Mouse (Mus musculus): ENCODE results near the gene Gmppb.

The Gmppb gene

DNA sequence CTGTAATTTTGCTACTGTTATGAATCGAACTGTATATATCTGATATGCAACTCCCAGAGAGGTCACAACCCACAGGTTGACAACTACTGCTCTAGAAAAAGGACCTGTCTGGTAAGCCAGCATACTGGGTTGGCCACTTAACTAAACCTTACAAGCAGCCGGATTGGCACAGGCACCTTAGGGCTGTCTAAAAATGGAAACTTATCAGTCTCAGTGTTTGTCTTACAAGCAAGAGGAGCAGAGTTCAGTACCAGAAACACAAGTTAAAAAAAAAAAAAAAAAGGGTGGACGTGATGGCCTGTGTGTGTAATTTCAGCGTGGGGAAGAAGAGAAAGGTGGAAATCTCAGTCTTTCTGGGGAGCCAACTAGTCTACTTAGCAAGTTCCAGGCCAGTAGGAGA lies 22.8 kb downstream of the Gmppb start:
- CTCF ChIA-PET = no interaction called here

DNA sequence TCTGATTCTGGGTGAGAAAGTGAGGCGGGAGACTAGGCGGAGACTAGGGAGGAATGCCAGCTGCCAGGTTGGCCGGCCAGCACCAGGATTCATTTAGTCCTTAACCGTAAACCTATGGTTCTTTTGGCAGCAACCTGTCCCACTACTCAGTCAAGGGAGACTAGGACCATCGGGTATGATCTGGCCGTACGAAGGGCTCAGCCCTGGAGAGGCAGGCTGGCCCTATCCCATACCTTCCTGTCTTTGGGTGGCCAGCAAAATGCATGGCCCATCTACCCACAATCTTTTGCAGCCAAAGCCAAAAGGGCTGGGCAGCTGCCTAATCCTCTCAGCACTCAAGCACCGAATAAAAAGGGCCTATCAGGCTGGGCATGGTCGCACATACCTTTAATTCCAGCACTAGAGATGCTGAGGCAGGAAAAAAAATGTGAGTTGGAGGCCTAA lies 23.5 kb downstream of the Gmppb start:
- CTCF ChIA-PET = no interaction called here

DNA sequence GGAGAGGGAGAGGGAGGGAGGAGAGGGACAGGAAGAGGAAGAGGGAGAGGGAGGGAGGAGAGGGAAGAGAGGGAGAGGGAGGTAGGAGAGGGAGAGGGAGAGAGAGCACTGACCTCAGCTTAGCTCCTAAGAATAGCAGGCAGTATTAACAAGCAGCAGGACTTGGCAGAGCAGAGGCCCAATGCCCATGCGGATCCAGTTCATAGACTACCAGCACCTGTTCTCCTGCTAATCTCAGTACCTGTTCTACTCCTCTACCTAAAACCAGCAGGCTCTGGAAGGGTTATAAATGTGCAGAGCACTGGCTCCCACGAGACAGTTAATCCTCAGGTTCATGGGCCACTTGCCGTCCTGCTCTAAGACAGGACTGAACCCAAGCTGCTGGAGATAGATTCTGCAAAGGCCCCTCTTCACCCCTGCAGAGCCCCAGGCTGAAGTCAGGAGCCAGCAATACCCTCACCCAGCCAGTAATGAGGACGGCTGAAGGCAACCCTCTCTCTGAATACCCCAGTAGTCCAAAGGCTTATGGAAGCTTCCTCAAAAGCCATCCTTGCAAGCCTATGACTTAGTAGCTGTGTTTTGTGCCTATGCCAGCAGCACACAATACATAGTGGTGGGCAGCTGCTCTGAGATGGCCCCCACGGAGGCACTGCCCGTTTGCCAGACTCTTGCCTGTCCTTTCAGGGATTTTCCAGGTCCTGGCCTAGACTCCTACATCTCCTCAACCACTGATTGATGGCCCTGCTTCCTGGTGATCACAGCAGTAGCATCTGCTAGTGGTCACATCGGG lies 24.3 kb downstream of the Gmppb start:
- CTCF ChIA-PET = no interaction called here

- CTCF ChIA-PET = no interaction called here
These were observed 31.1 kb downstream of the Gmppb start, which contains the start of gene Mst1 for GRCm38 (mm10) chr9:108080168-108080567. TSS of gene Mst1 (plus strand) at chr9:108080436.

- CTCF ChIA-PET = no interaction called here
These were observed 33.5 kb downstream of the Gmppb start for GRCm38 (mm10) chr9:108082549-108082948.

GRCm38 (mm10) chr9:108082988-108083431 lies 34.0 kb downstream of the Gmppb start, which contains the start of gene Rnf123:
TSS of gene Rnf123 (minus strand) at chr9:108083346.
- CTCF ChIA-PET = no interaction called here

DNA sequence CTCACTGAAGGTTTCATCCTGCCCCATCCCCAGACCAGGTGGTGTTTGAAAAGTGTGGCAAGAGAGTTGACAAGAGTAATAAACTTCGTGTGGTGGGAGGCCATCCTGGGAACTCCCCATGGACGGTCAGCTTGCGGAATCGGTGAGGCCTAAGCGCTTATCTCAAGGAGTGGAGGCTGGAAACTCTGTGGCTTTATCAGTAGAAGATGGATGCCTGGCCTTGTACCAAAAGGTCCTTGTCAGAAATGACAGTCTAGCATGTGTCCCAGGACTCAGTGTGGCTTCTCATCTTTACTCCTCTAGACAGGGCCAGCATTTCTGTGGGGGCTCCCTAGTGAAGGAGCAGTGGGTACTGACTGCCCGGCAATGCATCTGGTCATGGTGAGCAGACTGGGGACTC lies 34.5 kb downstream of the Gmppb start:
- CTCF ChIA-PET = no interaction called here

DNA sequence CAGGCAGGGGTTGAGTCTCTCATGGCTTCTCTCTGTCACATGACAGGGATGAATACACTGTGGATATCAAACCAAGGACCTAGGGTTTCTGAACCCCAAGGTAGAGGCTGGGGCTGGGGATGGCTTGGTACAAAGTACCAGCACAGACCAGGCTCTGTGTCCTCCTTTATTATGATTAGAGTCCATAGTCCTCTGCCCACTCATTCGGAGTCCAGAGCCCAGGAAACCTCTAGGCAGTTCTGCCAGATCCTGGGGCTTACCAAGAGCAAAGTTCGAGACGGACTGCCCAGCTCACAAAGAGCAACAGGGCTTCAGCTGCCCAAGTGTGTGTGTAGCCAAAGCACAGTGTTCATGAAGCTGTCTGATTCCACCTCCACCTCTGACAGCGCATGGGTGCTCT lies 36.2 kb downstream of the Gmppb start:
- CTCF ChIA-PET = no interaction called here

DNA sequence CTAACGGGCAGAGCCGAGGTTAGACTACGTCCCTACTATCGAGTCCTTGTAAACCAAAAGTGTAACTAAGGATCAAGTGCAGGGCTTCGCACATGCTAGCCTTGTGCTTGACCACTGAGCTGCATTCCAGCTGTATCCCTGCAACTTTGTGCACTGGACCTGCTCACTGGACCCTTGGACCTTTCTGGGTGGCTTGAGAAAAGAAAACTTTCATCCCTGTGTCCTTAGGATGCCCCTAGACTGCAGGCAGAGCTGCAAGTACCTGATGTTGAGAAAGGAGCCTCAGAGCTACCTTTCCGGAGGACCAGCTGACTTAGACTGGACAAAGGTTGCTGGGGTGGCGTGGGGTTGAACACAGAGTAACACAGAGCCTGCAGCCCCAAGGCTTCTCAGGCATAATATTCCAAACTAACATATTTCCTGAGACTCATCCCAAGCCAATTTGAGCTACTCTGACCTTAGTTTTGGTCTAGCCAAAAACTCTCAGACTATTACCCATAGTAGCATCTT lies 41.6 kb downstream of the Gmppb start:
- CTCF ChIA-PET = no interaction called here

- CTCF ChIA-PET = no interaction called here
These were observed 44.5 kb downstream of the Gmppb start for GRCm38 (mm10) chr9:108093586-108093985.

GRCm38 (mm10) chr9:108094184-108094941 lies 45.3 kb downstream of the Gmppb start, which contains the start of gene Apeh:
TSS of gene Apeh (minus strand) at chr9:108094606.
- CTCF ChIA-PET = no interaction called here

DNA sequence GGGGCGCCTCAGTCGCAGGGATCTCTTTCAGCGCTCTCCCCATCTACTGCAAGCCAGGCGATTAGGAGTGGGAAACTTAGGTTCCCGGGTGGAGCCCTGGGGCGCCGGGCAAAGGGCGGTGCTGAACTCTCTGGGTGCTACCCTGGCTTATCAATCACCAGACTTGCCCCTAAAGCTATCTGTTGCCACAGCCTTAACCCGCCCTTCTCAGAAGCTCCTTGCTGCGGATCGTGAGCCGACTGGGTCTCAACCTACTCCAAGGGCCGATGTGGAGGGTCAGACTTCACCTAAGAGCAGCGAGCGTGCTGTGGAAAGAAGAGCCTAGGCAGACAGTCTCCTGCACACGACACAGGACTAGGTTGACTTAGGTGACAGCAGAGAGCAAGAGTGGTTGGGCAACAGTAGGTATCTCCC lies 46.0 kb downstream of the Gmppb start:
- CTCF ChIA-PET = interaction anchor here (0.6 to 0.9 kb wide), 2 partner anchors 219 to 232 kb away, joined by 3 to 8 read pairs; no protein-coding TSS in a partner anchor

DNA sequence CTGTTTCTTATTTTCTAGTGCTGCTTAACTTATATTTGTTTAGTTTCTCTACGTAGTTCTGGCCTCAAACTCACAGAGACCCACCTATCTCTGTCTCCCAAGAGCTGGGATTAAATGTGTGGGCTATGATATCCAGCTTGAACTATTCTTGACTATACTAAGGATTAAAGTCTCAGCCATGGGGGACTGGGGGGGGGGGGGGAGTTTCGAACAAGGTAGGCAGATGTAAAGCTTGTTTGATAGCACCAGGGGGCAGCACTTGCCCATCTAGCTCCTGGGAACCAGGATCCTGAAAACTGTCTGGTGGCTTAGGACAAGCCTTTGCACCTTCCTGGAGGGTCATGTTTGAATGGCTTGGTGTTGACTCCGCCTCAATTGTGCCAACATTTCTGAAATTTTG lies 46.5 kb downstream of the Gmppb start:
- CTCF ChIA-PET = interaction anchor here (0.6 to 0.9 kb wide), 4 partner anchors 17 to 231 kb away, joined by 3 to 8 read pairs (median 3); no protein-coding TSS in a partner anchor

DNA sequence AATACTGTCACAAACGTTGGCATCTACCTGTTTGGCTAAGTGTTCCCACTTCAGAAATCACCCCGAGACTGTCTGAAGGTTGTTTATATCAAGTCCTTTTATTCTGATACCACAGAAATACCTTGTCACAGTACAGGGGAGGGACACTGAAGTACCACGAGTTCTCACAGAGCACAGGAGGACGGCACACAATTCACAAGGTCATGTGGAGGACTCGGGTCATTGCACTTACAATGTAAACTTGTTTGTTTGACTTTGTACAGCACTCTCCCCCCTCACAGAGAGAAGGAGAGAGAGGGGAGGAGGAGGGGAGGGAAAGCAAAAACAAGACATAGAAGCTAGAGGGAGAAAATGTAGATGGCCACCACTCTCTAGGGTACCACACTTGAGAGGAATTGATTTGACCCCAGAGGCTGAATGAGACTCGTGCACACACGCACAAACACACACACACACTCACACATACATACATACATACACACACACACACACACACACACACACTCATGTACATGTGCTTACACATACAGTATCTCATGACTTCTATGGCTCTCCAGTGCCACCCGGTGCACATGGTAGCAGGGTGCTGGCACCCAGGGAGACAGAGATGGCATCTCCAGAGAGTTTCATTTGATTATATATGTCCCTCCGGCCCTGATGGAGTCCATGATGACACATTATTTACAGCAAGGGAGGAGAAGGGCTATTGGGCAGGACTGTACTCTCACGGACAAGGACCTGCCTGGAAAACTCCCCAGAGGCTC lies 47.1 kb downstream of the Gmppb start:
- CTCF ChIA-PET = interaction anchor here (0.6 kb wide), 2 partner anchors 18 to 81 kb away, joined by 3 read pairs; no protein-coding TSS in a partner anchor

DNA sequence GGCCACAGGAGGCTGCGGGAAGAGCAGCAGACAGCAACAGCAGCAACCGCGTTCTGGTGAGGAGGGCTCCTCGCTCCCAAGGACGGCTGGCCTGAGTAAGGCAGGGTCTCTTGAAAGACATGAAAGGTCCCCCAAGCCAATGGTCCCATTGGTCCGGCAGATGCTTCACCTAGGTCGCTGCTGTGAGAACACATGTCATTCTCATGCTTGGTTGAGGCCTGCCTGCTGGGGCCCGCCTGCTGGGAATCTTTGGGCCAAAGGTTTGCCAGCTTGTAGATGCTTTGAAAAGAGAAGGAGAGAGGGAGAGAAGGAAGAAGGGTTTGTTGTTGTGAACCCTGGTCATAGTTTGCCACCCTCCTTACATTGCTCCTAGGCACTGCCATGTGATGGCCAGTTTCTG lies 50.6 kb downstream of the Gmppb start:
- CTCF ChIA-PET = no interaction called here

Measured in spleen, embryonic (tissue).